Mouse (Mus musculus): Measurements from ENCODE around the gene Hsd11b2. TPM values are rescaled to one million over a fixed set of nuclear protein-coding genes. Genes with fewer than 3 reads are reported as not detected.

The Hsd11b2 gene
- polyA plus RNA-seq (2015; fragmentation: Nextera tagmentation; extraction: Ambion mirVana): 1.2 and 1.5 TPM in 2 replicates

DNA sequence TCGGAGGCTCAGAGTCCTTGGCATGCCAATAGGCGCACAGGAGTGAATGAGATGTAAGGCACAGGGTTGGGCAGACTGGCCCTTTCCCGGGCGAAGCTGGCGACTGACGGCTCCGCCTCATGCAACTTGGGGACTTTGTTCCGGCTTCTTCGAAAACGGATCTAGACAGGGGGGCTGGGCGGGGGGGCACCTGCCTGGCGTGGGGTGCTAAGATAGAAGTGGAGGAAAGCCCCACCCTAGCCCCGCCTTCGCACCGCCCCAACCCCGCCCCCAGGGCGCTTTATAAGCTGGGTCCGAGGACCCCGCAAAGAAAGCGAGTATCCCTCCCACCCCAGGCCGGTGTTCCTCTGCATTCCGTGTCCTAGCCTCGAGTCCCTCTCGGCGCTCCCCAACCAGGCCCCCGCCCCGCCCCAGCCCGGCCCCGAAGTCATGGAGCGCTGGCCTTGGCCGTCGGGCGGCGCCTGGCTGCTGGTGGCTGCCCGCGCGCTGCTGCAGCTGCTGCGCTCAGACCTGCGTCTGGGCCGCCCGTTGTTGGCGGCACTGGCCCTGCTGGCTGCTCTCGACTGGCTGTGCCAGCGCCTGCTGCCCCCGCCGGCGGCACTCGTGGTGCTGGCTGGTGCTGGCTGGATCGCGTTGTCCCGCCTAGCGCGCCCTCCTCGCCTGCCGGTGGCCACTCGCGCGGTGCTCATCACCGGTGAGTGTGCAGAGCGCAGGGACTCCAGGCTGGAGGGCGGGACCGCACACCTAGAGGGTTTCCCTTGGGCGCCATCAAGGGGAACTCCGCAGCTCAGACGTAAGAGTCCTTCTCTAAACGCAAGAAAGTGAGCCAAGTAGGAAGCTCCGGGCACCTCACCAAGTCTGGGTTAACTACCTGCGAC, at the start of gene Hsd11b2:
Gene Hsd11b2 (plus strand): TSS at position 320 of the 878 bp plus-strand sequence.
- WGBS: under 1% methylated on average over 68 of the region's 68 CpGs
- peaks cover 48% of the 10 kb centered on the region for H3K4me1 ChIP-seq
- H3K9ac ChIP-seq: peak within 1 kb of the TSS; percentile 81
- H3K27ac ChIP-seq (replicated peaks): no peak within 1 kb of the TSS
- H3K36me3 ChIP-seq: peaks cover 17% of the 10 kb centered on the region
- no peak for ATAC-seq (ENCODE audit: extremely low read depth, insufficient number of reproducible peaks, low FRiP score, low TSS enrichment)
- H3K4me2 ChIP-seq: peak within 1 kb of the TSS; percentile 98
- peak within 1 kb of the TSS; percentile 62 for H3K4me3 ChIP-seq
- H3K9me3 ChIP-seq: no peaks in the 10 kb centered on the region
- H3K27me3 ChIP-seq (replicated peaks): peaks cover 52% of the 10 kb centered on the region

- H3K27me3 ChIP-seq (replicated peaks): peaks cover 39% of the 10 kb centered on the region
- H3K9ac ChIP-seq: no peak overlapping the region
- no peak overlapping the region for H3K27ac ChIP-seq (replicated peaks)
- WGBS: 52% methylated on average over 6 of the region's 6 CpGs
- no peak overlapping the region for H3K4me2 ChIP-seq
- H3K9me3 ChIP-seq: no peaks in the 10 kb centered on the region
- no peak for ATAC-seq (ENCODE audit: extremely low read depth, insufficient number of reproducible peaks, low FRiP score, low TSS enrichment)
- no peak overlapping the region for H3K4me3 ChIP-seq
- 0 out of 2 replicates have a peak, but pooled peaks cover 2% of the 10 kb centered on the region for H3K36me3 ChIP-seq
- H3K4me1 ChIP-seq: peaks cover 55% of the 10 kb centered on the region
Measured at GRCm38 (mm10) chr8:105469041-105469695, 49.4 kb upstream of the Hsd11b2 start.

DNA sequence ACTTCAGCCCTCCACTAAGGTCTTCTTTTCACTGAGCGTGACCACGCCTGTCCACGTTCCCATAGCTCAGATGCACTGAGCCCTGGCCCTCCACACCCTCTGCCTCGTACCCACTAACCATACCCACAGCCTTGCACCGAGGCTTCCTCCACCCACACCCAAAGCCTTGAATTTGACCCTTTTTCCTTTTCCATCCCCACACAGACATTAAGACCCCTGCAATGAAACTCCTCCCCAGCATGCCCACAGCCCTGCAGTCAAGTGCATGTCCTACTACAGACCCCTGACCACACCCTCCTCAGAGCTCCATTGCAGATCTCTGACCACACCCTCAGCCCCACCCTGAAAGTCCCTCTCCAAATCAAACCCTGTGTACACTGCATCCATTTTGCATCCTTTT, 48.7 kb upstream of the Hsd11b2 start:
- Histone ChIP-seq H3K27me3 (replicated peaks) (peaks cover 39% of the 10 kb centered on the region), H3K9ac (no peak overlapping the region), H3K4me1 (peaks cover 59% of the 10 kb centered on the region), H3K27ac (replicated peaks) (no peak overlapping the region), H3K4me2 (no peak overlapping the region), H3K9me3 (no peaks in the 10 kb centered on the region), H3K36me3 (0 out of 2 replicates have a peak, but pooled peaks cover 2% of the 10 kb centered on the region), H3K4me3 (no peak overlapping the region)
- ATAC-seq (ENCODE audit: extremely low read depth, insufficient number of reproducible peaks, low FRiP score, low TSS enrichment): no peak
- WGBS: 85% methylated on average over 5 of the region's 5 CpGs

GRCm38 (mm10) chr8:105470262-105470661, 48.3 kb upstream of the Hsd11b2 start:
- WGBS: 83% methylated on average over 5 of the region's 5 CpGs
- ATAC-seq (ENCODE audit: extremely low read depth, insufficient number of reproducible peaks, low FRiP score, low TSS enrichment): no peak
- no peak overlapping the region for H3K9ac ChIP-seq
- H3K4me1 ChIP-seq: peaks cover 60% of the 10 kb centered on the region
- no peak overlapping the region for H3K4me3 ChIP-seq
- H3K4me2 ChIP-seq: peak overlapping the region; percentile 69; the same call in 1 of the 2 replicates
- H3K9me3 ChIP-seq: no peaks in the 10 kb centered on the region
- peaks cover 34% of the 10 kb centered on the region for H3K27me3 ChIP-seq (replicated peaks)
- H3K27ac ChIP-seq (replicated peaks): no peak overlapping the region
- H3K36me3 ChIP-seq: peaks cover 4% of the 10 kb centered on the region; the same call in 1 of the 2 replicates

DNA sequence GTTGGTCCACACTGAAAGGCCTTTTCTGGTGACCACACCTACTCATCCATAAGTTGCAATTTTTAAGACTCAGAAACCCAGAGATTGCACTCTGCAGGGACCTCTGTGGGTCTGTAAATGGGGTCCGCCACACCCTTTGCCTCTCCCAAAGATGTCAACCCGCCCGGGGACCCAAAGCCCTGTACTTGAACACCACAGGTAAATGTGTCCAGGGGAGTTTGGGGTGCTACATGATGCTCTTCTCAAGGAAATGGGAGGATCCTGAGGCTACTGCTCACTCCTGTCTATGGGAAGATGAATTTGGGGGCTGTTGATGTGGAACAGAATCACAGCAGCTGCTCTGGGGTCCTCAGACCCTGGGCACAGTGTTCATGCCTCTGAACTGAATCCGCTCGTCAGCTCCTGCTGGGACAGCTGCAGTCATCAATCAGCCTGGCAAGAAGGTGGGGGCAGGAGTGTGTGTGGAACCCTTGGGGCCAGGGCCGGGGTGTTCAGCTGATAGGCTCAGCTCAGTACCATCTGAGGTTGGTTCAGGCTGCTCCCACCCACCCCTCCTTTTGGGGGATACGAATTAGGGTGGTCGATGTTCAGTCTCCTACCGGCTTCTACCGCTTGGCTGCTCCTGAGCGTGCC, 47.8 kb upstream of the Hsd11b2 start:
- H3K9ac ChIP-seq: peak overlapping the region; percentile 75
- WGBS: 19% methylated on average over 11 of the region's 11 CpGs
- H3K36me3 ChIP-seq: peaks cover 9% of the 10 kb centered on the region
- peaks cover 64% of the 10 kb centered on the region for H3K4me1 ChIP-seq
- H3K27me3 ChIP-seq (replicated peaks): peaks cover 36% of the 10 kb centered on the region
- ATAC-seq (ENCODE audit: extremely low read depth, insufficient number of reproducible peaks, low FRiP score, low TSS enrichment): no peak
- H3K9me3 ChIP-seq: no peaks in the 10 kb centered on the region
- H3K4me2 ChIP-seq: peak overlapping the region; percentile 69
- H3K27ac ChIP-seq (replicated peaks): no peak overlapping the region
- H3K4me3 ChIP-seq: peak overlapping the region; percentile 44

- H3K9me3 ChIP-seq: no peaks in the 10 kb centered on the region
- H3K27ac ChIP-seq (replicated peaks): no peak within 1 kb of the TSS
- peak within 1 kb of the TSS; percentile 75 for H3K9ac ChIP-seq
- peaks cover 64% of the 10 kb centered on the region for H3K4me1 ChIP-seq
- H3K4me3 ChIP-seq: peak within 1 kb of the TSS; percentile 44
- H3K4me2 ChIP-seq: peak within 1 kb of the TSS; percentile 69
- ATAC-seq (ENCODE audit: extremely low read depth, insufficient number of reproducible peaks, low FRiP score, low TSS enrichment): peak; percentile 82
- 8% methylated on average over 25 of the region's 25 CpGs for WGBS
- H3K27me3 ChIP-seq (replicated peaks): peaks cover 42% of the 10 kb centered on the region
- H3K36me3 ChIP-seq: peaks cover 13% of the 10 kb centered on the region
Measured at GRCm38 (mm10) chr8:105471314-105472015, 47.1 kb upstream of the Hsd11b2 start, which contains the start of gene Tppp3. Tppp3 (minus strand) TSS chr8:105471526.

GRCm38 (mm10) chr8:105472414-105472932, 46.1 kb upstream of the Hsd11b2 start:
- Histone ChIP-seq H3K4me1 (peaks cover 70% of the 10 kb centered on the region), H3K4me2 (no peak overlapping the region), H3K27ac (replicated peaks) (no peak overlapping the region)

GRCm38 (mm10) chr8:105472983-105473382, 45.6 kb upstream of the Hsd11b2 start:
- H3K27me3 ChIP-seq (replicated peaks): peaks cover 42% of the 10 kb centered on the region
- H3K4me3 ChIP-seq: no peak overlapping the region
- H3K4me1 ChIP-seq: peaks cover 76% of the 10 kb centered on the region
- no peak for ATAC-seq (ENCODE audit: extremely low read depth, insufficient number of reproducible peaks, low FRiP score, low TSS enrichment)
- 63% methylated on average over 9 of the region's 9 CpGs for WGBS
- no peak overlapping the region for H3K27ac ChIP-seq (replicated peaks)
- H3K4me2 ChIP-seq: no peak overlapping the region
- H3K36me3 ChIP-seq: peaks cover 10% of the 10 kb centered on the region
- H3K9ac ChIP-seq: no peak overlapping the region
- H3K9me3 ChIP-seq: no peaks in the 10 kb centered on the region

More at GRCm38 (mm10) chr8:105472414-105472932, 46.1 kb upstream of the Hsd11b2 start:
- H3K9ac ChIP-seq: no peak overlapping the region
- no peak overlapping the region for H3K4me3 ChIP-seq
- peaks cover 13% of the 10 kb centered on the region for H3K36me3 ChIP-seq
- ATAC-seq (ENCODE audit: extremely low read depth, insufficient number of reproducible peaks, low FRiP score, low TSS enrichment): no peak
- no peaks in the 10 kb centered on the region for H3K9me3 ChIP-seq
- H3K27me3 ChIP-seq (replicated peaks): peaks cover 42% of the 10 kb centered on the region
- 29% methylated on average over 23 of the region's 23 CpGs for WGBS

GRCm38 (mm10) chr8:105473816-105474606, 44.5 kb upstream of the Hsd11b2 start:
- H3K4me1 ChIP-seq: peaks cover 80% of the 10 kb centered on the region

DNA sequence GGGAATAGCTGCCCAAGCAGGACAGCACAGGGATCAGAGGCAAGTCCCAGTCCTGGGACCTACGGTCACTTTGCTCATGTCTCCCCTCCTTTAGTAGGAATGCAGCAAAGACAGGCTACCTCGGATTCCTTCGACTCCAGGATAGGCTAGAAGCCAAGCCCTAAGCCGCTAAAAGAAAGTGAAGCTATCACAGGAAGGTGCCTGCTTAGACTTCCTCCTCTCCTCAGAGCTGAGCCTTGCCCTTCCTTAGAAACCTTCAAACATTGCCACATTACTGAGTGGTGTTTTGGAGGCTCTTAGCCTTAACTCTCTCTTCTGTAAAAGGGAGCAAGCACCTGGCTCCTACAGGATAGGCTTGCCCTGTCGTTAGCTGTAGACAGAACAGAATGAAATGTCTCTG, 43.9 kb upstream of the Hsd11b2 start:
- peaks cover 14% of the 10 kb centered on the region for H3K36me3 ChIP-seq
- H3K4me2 ChIP-seq: no peak overlapping the region
- peaks cover 75% of the 10 kb centered on the region for H3K4me1 ChIP-seq
- H3K27me3 ChIP-seq (replicated peaks): peaks cover 42% of the 10 kb centered on the region
- peak overlapping the region; percentile 26; the same call in 1 of the 2 replicates for H3K27ac ChIP-seq (replicated peaks)
- WGBS: 18% methylated on average over 5 of the region's 5 CpGs
- ATAC-seq (ENCODE audit: extremely low read depth, insufficient number of reproducible peaks, low FRiP score, low TSS enrichment): no peak
- no peak overlapping the region for H3K4me3 ChIP-seq
- no peaks in the 10 kb centered on the region for H3K9me3 ChIP-seq
- peak overlapping the region; percentile 45 for H3K9ac ChIP-seq

More at GRCm38 (mm10) chr8:105473816-105474606, 44.5 kb upstream of the Hsd11b2 start:
- peaks cover 42% of the 10 kb centered on the region for H3K27me3 ChIP-seq (replicated peaks)
- peak overlapping the region; percentile 18 for H3K4me2 ChIP-seq
- no peak overlapping the region for H3K4me3 ChIP-seq
- no peak for ATAC-seq (ENCODE audit: extremely low read depth, insufficient number of reproducible peaks, low FRiP score, low TSS enrichment)
- no peaks in the 10 kb centered on the region for H3K9me3 ChIP-seq
- peak overlapping the region; percentile 26; the same call in 1 of the 2 replicates for H3K27ac ChIP-seq (replicated peaks)
- H3K36me3 ChIP-seq: peaks cover 14% of the 10 kb centered on the region
- H3K9ac ChIP-seq: peak overlapping the region; percentile 25; the same call in 1 of the 2 replicates
- 33% methylated on average over 17 of the region's 17 CpGs for WGBS
